Mouse (Mus musculus): ENCODE results near the gene Zfp513. TPM values are rescaled to one million over a fixed set of nuclear protein-coding genes. Genes with fewer than 3 reads are reported as not detected.

Gene Zfp513
- polyA plus RNA-seq, 1 experiment from 2014 or later, result 6.6 TPM

DNA sequence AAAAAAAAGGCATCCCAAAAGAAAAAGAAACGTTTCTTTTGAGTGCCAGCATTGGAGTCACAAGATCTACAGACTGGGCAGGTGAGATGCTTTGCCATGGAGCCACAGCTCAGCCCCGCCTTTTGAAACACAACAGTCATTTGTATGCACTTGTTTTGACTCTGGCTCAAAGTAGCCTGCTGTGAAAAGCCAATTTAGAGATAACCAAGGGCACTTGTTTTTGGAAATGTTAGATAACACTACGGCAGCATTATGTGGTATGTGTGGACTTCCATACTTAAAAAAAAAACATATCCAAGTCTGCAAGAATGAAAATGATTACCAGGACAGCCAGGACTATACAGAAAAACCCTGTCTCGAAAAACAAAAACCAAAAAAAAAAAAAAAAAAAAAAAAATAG, 18.4 kb downstream of the Zfp513 start:
- Histone ChIP-seq H3K9me3 (ENCODE audit: low read length) (no peaks in the 10 kb centered on the region), H3K4me2 (replicated peaks; ENCODE audit: low read depth, low read length) (no peak overlapping the region), H3K4me3 (ENCODE audit: low read depth, low read length) (no peak overlapping the region), H3K27me3 (replicated peaks; ENCODE audit: insufficient read depth, low read length) (no peaks in the 10 kb centered on the region), H3K27ac (ENCODE audit: low read length) (no peak overlapping the region), H3K36me3 (ENCODE audit: insufficient read depth, low read length) (peaks cover 9% of the 10 kb centered on the region; the same call in 1 of the 2 replicates), H3K4me1 (ENCODE audit: insufficient read depth, low read depth, low read length) (no peaks in the 10 kb centered on the region), H3K9ac (replicated peaks; ENCODE audit: low read depth) (no peak overlapping the region)
- 41% methylated on average over 4 of the region's 4 CpGs for WGBS
- no peak for DNase-seq (ENCODE audit: low spot score)
- TF ChIP-seq EP300 (IDR thresholded peaks at IDR 0.05) (no peak), CTCF (IDR thresholded peaks at IDR 0.05) (no peak)
- no peak for ATAC-seq

- Histone ChIP-seq H3K9me3 (ENCODE audit: low read length) (no peaks in the 10 kb centered on the region), H3K4me2 (replicated peaks; ENCODE audit: low read depth, low read length) (no peak overlapping the region), H3K9ac (replicated peaks; ENCODE audit: low read depth) (no peak overlapping the region), H3K4me3 (ENCODE audit: low read depth, low read length) (no peak overlapping the region), H3K4me1 (ENCODE audit: insufficient read depth, low read depth, low read length) (no peaks in the 10 kb centered on the region), H3K27ac (ENCODE audit: low read length) (no peak overlapping the region), H3K27me3 (replicated peaks; ENCODE audit: insufficient read depth, low read length) (no peaks in the 10 kb centered on the region), H3K36me3 (ENCODE audit: insufficient read depth, low read length) (no peaks in the 10 kb centered on the region)
- TF ChIP-seq EP300 (IDR thresholded peaks at IDR 0.05) (no peak), CTCF (IDR thresholded peaks at IDR 0.05) (no peak)
- WGBS, result 92% methylated on average over 9 of the region's 9 CpGs
- DNase-seq (ENCODE audit: low spot score), result no peak
- ATAC-seq, result no peak
Measured at GRCm38 (mm10) chr5:31181183-31181770, 20.8 kb downstream of the Zfp513 start.

- Histone ChIP-seq H3K4me3 (ENCODE audit: low read depth, low read length) (peak within 1 kb of the TSS; percentile 80), H3K36me3 (ENCODE audit: insufficient read depth, low read length) (no peaks in the 10 kb centered on the region), H3K9me3 (ENCODE audit: low read length) (no peaks in the 10 kb centered on the region), H3K4me2 (replicated peaks; ENCODE audit: low read depth, low read length) (peak within 1 kb of the TSS; percentile 66), H3K27me3 (replicated peaks; ENCODE audit: insufficient read depth, low read length) (no peaks in the 10 kb centered on the region), H3K27ac (ENCODE audit: low read length) (peak within 1 kb of the TSS; percentile 98), H3K4me1 (ENCODE audit: insufficient read depth, low read depth, low read length) (no peaks in the 10 kb centered on the region), H3K9ac (replicated peaks; ENCODE audit: low read depth) (peak within 1 kb of the TSS; percentile 71)
- DNase-seq (ENCODE audit: low spot score) (peak; percentile 98), ATAC-seq (peak; percentile 98)
- TF ChIP-seq CTCF (IDR thresholded peaks at IDR 0.05), result peak; percentile 31; the same call in 1 of the 2 replicates
- peak; percentile 49 for TF ChIP-seq EP300 (IDR thresholded peaks at IDR 0.05)
- under 1% methylated on average over 59 of the region's 59 CpGs for WGBS
Measured at GRCm38 (mm10) chr5:31179766-31180630, 22.1 kb downstream of the Zfp513 start, which contains the start of the genes Gm29609 and Gtf3c2. Gm29609 (minus strand) TSS chr5:31179911. Gtf3c2 (minus strand) TSS chr5:31180144.

GRCm38 (mm10) chr5:31179301-31179765, 22.8 kb downstream of the Zfp513 start:
- Histone ChIP-seq H3K9me3 (ENCODE audit: low read length) (no peaks in the 10 kb centered on the region), H3K27me3 (replicated peaks; ENCODE audit: insufficient read depth, low read length) (no peaks in the 10 kb centered on the region), H3K27ac (ENCODE audit: low read length) (peak overlapping the region; percentile 98), H3K9ac (replicated peaks; ENCODE audit: low read depth) (peak overlapping the region; percentile 71), H3K4me1 (ENCODE audit: insufficient read depth, low read depth, low read length) (no peaks in the 10 kb centered on the region), H3K36me3 (ENCODE audit: insufficient read depth, low read length) (no peaks in the 10 kb centered on the region), H3K4me3 (ENCODE audit: low read depth, low read length) (peak overlapping the region; percentile 80), H3K4me2 (replicated peaks; ENCODE audit: low read depth, low read length) (peak overlapping the region; percentile 66)
- peak; percentile 43 for DNase-seq (ENCODE audit: low spot score)
- ATAC-seq, result peak; percentile 42
- TF ChIP-seq CTCF (IDR thresholded peaks at IDR 0.05), result no peak
- TF ChIP-seq EP300 (IDR thresholded peaks at IDR 0.05), result no peak
- under 1% methylated on average over 25 of the region's 25 CpGs for WGBS

- ATAC-seq (peak; percentile 87), DNase-seq (ENCODE audit: low spot score) (peak; percentile 62)
- Histone ChIP-seq H3K4me3 (ENCODE audit: low read depth, low read length) (no peak overlapping the region), H3K4me1 (ENCODE audit: insufficient read depth, low read depth, low read length) (no peaks in the 10 kb centered on the region), H3K27me3 (replicated peaks; ENCODE audit: insufficient read depth, low read length) (no peaks in the 10 kb centered on the region), H3K9ac (replicated peaks; ENCODE audit: low read depth) (no peak overlapping the region), H3K27ac (ENCODE audit: low read length) (no peak overlapping the region), H3K9me3 (ENCODE audit: low read length) (no peaks in the 10 kb centered on the region), H3K36me3 (ENCODE audit: insufficient read depth, low read length) (peaks cover 52% of the 10 kb centered on the region), H3K4me2 (replicated peaks; ENCODE audit: low read depth, low read length) (no peak overlapping the region)
- 58% methylated on average over 4 of the region's 4 CpGs for WGBS
- TF ChIP-seq CTCF (IDR thresholded peaks at IDR 0.05) (no peak), EP300 (IDR thresholded peaks at IDR 0.05) (no peak)
Measured at GRCm38 (mm10) chr5:31168630-31169029, 33.5 kb downstream of the Zfp513 start.

- no peak for ATAC-seq
Measured at GRCm38 (mm10) chr5:31164878-31165277, 37.2 kb downstream of the Zfp513 start.

More at GRCm38 (mm10) chr5:31164878-31165277, 37.2 kb downstream of the Zfp513 start:
- WGBS, result 73% methylated on average over 1 of the region's 1 CpGs
- H3K4me1 ChIP-seq (ENCODE audit: insufficient read depth, low read depth, low read length), result no peaks in the 10 kb centered on the region
- no peak for DNase-seq (ENCODE audit: low spot score)
- no peak overlapping the region for H3K4me3 ChIP-seq (ENCODE audit: low read depth, low read length)
- no peak overlapping the region for H3K27ac ChIP-seq (ENCODE audit: low read length)
- H3K4me2 ChIP-seq (replicated peaks; ENCODE audit: low read depth, low read length), result no peak overlapping the region
- no peak overlapping the region for H3K9ac ChIP-seq (replicated peaks; ENCODE audit: low read depth)
- TF ChIP-seq EP300 (IDR thresholded peaks at IDR 0.05), result no peak
- no peak for TF ChIP-seq CTCF (IDR thresholded peaks at IDR 0.05)
- H3K27me3 ChIP-seq (replicated peaks; ENCODE audit: insufficient read depth, low read length), result no peaks in the 10 kb centered on the region
- peaks cover 44% of the 10 kb centered on the region for H3K36me3 ChIP-seq (ENCODE audit: insufficient read depth, low read length)
- H3K9me3 ChIP-seq (ENCODE audit: low read length), result no peaks in the 10 kb centered on the region
